In genomic region chr11:68531066-68531806, GRCm38 (mm10) we compare ENCODE assay signal across 9 mouse cellular contexts. TPM values are rescaled to one million over a fixed set of nuclear protein-coding genes. Genes with fewer than 3 reads are reported as not detected.
DNase-seq lines count a peak whose midpoint lies in the region; ATAC-seq lines count a peak whose summit lies in the region.
"Had no signal": no experiment of that assay in that cellular context is flagged by ENCODE, and none has a peak within 500 bp of the region (broad histone marks: within the 10 kb centered on the region; RNA-seq: fewer than 3 reads in every experiment).

No protein-coding gene starts in this region.

- peak; percentile 25 for DNase-seq in hindbrain, embryonic 11.5 days (ENCODE audit: low spot score)
- DNase-seq in Muller cell, postnatal 12 days (ENCODE audit: inconsistent ontology term), result peak; percentile 30
- peak; percentile 74 to 82 for DNase-seq in cerebellum, postnatal 25 days
- DNase-seq in heart, postnatal 14 days, result peak; percentile 65 to 76
- DNase-seq in left cerebral cortex, postnatal 36 days (ENCODE audit: low spot score in 2 of 2), result peak; percentile 54 to 65
- DNase-seq in right cerebral cortex, postnatal 25 days, result peak; percentile 69
- no peak for DNase-seq in spleen, adult 18-20 months

- WGBS in hindbrain, embryonic 11.5 days, result 34% methylated on average over 16 of the region's 16 CpGs
- 35% methylated on average over 16 of the region's 16 CpGs for WGBS in hindbrain, embryonic 13.5 days

- H3K4me2 ChIP-seq in hindbrain, embryonic 11.5 days (replicated peaks; ENCODE audit: low read depth, low read length), result no peak overlapping the region
- no peak overlapping the region for H3K4me2 ChIP-seq in hindbrain, embryonic 13.5 days

- no peak overlapping the region for H3K9ac ChIP-seq in hindbrain, embryonic 11.5 days (ENCODE audit: low read depth, low read length)
- no peak overlapping the region for H3K9ac ChIP-seq in hindbrain, embryonic 13.5 days

- H3K36me3 ChIP-seq in hindbrain, embryonic 11.5 days (ENCODE audit: control insufficient read depth, insufficient read depth, low read length), result no peaks in the 10 kb centered on the region
- no peaks in the 10 kb centered on the region for H3K36me3 ChIP-seq in hindbrain, embryonic 13.5 days

- H3K4me1 ChIP-seq in hindbrain, embryonic 11.5 days (replicated peaks; ENCODE audit: control insufficient read depth, insufficient read depth, low read length), result no peaks in the 10 kb centered on the region
- no peaks in the 10 kb centered on the region for H3K4me1 ChIP-seq in hindbrain, embryonic 13.5 days (replicated peaks)

- intact Hi-C loops in heart, postnatal 14 days (cut with DNase I), result loop anchor here (5.0 kb wide), 1 partner anchor 39 kb away; no protein-coding TSS in a partner anchor
- intact Hi-C loops in left cerebral cortex, postnatal 36 days (cut with DNase I), result no loop called here

- no peak for ATAC-seq in hindbrain, embryonic 11.5 days (ENCODE audit: low FRiP score)
- ATAC-seq in hindbrain, embryonic 13.5 days (ENCODE audit: low FRiP score), result no peak

- no peak overlapping the region for H3K27ac ChIP-seq in hindbrain, embryonic 11.5 days (ENCODE audit: low read depth, low read length)
- no peak overlapping the region for H3K27ac ChIP-seq in hindbrain, embryonic 13.5 days

- no peaks in the 10 kb centered on the region for H3K27me3 ChIP-seq in hindbrain, embryonic 11.5 days (ENCODE audit: control insufficient read depth, insufficient read depth, low read length)
- H3K27me3 ChIP-seq in hindbrain, embryonic 13.5 days, result peaks cover 6% of the 10 kb centered on the region; the same call in 1 of the 2 replicates

- H3K4me3 ChIP-seq in hindbrain, embryonic 11.5 days (ENCODE audit: low read depth, low read length), result no peak overlapping the region
- no peak overlapping the region for H3K4me3 ChIP-seq in hindbrain, embryonic 13.5 days

- H3K9me3 ChIP-seq in hindbrain, embryonic 11.5 days (ENCODE audit: control insufficient read depth, low read length), result no peaks in the 10 kb centered on the region
- H3K9me3 ChIP-seq in hindbrain, embryonic 13.5 days, result no peaks in the 10 kb centered on the region

RNA-seq across cellular contexts. Expression of gene Mfsd6l, which starts 24.8 kb away (rescaled TPM):
- 0.10 TPM in 1 of 2 replicates, not detected in the other for polyA plus RNA-seq in hindbrain, embryonic 11.5 days (2014; fragmentation: Nextera tagmentation; extraction: Ambion mirVana)
- not detected in 2 replicates for polyA plus RNA-seq in hindbrain, embryonic 13.5 days (2015; fragmentation: Nextera tagmentation; extraction: Ambion mirVana)
- total RNA-seq in heart, postnatal 14 days (2021), result under 1 TPM; 0.24 to 0.43 TPM
- under 1 TPM in 1 of 2 experiments, not detected in 1; 0.18 TPM for total RNA-seq in left cerebral cortex, postnatal 36 days (2021)
- total RNA-seq: layer of hippocampus, adult 8-10 months had no signal

RNA-seq across cellular contexts. Expression of gene Pik3r6, which starts 28.4 kb away (rescaled TPM):
- 1.2 TPM in 2 replicates for polyA plus RNA-seq in hindbrain, embryonic 11.5 days (2014; fragmentation: Nextera tagmentation; extraction: Ambion mirVana)
- 1.6 and 2.7 TPM in 2 replicates for polyA plus RNA-seq in hindbrain, embryonic 13.5 days (2015; fragmentation: Nextera tagmentation; extraction: Ambion mirVana)
- 1 to 10 TPM; 8.7 to 9.2 TPM for total RNA-seq in heart, postnatal 14 days (2021)
- 1 to 10 TPM; 2.9 to 3.8 TPM for total RNA-seq in left cerebral cortex, postnatal 36 days (2021)

RNA-seq across cellular contexts. Expression of gene Ccdc42, which starts 55.6 kb away (rescaled TPM):
- polyA plus RNA-seq in hindbrain, embryonic 11.5 days (2014; fragmentation: Nextera tagmentation; extraction: Ambion mirVana), result 1.4 and 1.6 TPM in 2 replicates
- polyA plus RNA-seq in hindbrain, embryonic 13.5 days (2015; fragmentation: Nextera tagmentation; extraction: Ambion mirVana), result 0.27 TPM in 2 replicates
- not detected for total RNA-seq in heart, postnatal 14 days (2021)
- total RNA-seq in left cerebral cortex, postnatal 36 days (2021), result 1 to 10 TPM in 1 of 2 experiments, under 1 TPM in 1; 0.82 to 1.3 TPM

Comparison
In these comparisons a context has a peak if more than half of its experiments do, and no peak if none do; other contexts are left out.
1. DNase-seq: peak in hindbrain, embryonic 11.5 days (single experiment), Muller cell, postnatal 12 days (single experiment), cerebellum, postnatal 25 days (2 of 2), heart, postnatal 14 days (2 of 2), left cerebral cortex, postnatal 36 days (2 of 2) and right cerebral cortex, postnatal 25 days (single experiment); none in spleen, adult 18-20 months (0 of 2).